Mouse (Mus musculus) lung, adult 2 months (tissue): ENCODE results near the gene Hoxa11.

Experiments
- CTCF ChIP-seq: fragments of 200-500 bp; IDR thresholded peaks from 2 replicates; pipeline ENCODE4 v1.5.1; 2011; ENCODE audit warnings: mild to moderate bottlenecking, low read length, control low read depth; ENCODE audit not compliant: insufficient read depth
- POLR2A ChIP-seq: fragments of 200-500 bp; IDR thresholded peaks from 2 replicates; pipeline ENCODE4 v1.6.1; 2011; ENCODE audit warnings: low read depth, mild to moderate bottlenecking, control low read depth, low read length, borderline replicate concordance; ENCODE audit errors: extremely low read depth

- no peak for TF ChIP-seq CTCF
- no peak for TF ChIP-seq POLR2A
Measured at GRCm38 (mm10) chr6:52267221-52267620, 21.6 kb upstream of the Hoxa11 start.
